Mouse (Mus musculus) liver, postnatal 0 days (tissue): ENCODE data around the gene Filip1l. TPM values are rescaled to one million over a fixed set of nuclear protein-coding genes. Genes with fewer than 3 reads are reported as not detected.

Experiments
- ATAC-seq: fragments of 200-750 bp; cut with Nextera tagmentation; 2 replicates; pipeline ENCODE4 v1.8.0; 2017; ENCODE audit warnings: mild to moderate bottlenecking, moderate library complexity
- DNase-seq: peaks from one replicate; pipeline ENCODE4 v3.0.0-alpha.2; 2016
- H3K27ac ChIP-seq: fragments of 300-500 bp; sonication (generic); 2 replicates; pipeline ENCODE4 v1.5.1; 2014; ENCODE audit warnings: antibody characterized with exemption, moderate library complexity, mild to moderate bottlenecking, low read depth
- H3K27me3 ChIP-seq: fragments of 300-500 bp; sonication (generic); 2 replicates; pipeline ENCODE4 v1.6.1; 2014; ENCODE audit warnings: low read length, control low read depth, mixed read lengths; ENCODE audit not compliant: insufficient read depth
- H3K36me3 ChIP-seq: fragments of 300-500 bp; sonication (generic); replicated peaks from 2 replicates; pipeline ENCODE4 v1.6.1; 2014; ENCODE audit warnings: mild to moderate bottlenecking, control low read depth, low read length, moderate library complexity, mixed read lengths; ENCODE audit not compliant: insufficient read depth
- H3K4me1 ChIP-seq: fragments of 300-500 bp; sonication (generic); 2 replicates; pipeline ENCODE4 v1.6.1; 2014; ENCODE audit warnings: antibody characterized with exemption, mild to moderate bottlenecking, control low read depth; ENCODE audit not compliant: insufficient read depth
- H3K4me2 ChIP-seq: fragments of 300-500 bp; sonication (generic); 2 replicates; pipeline ENCODE4 v1.6.1; 2014; ENCODE audit warnings: low read depth, mild to moderate bottlenecking, low read length, moderate library complexity, mixed read lengths
- H3K4me3 ChIP-seq: fragments of 300-500 bp; sonication (generic); 2 replicates; pipeline ENCODE4 v1.5.1; 2014; ENCODE audit warnings: low read depth, low read length
- H3K9ac ChIP-seq: fragments of 300-500 bp; sonication (generic); replicated peaks from 2 replicates; pipeline ENCODE4 v1.6.1; 2014; ENCODE audit warnings: mild to moderate bottlenecking, moderate library complexity
- H3K9me3 ChIP-seq: fragments of 300-500 bp; sonication (generic); 2 replicates; pipeline ENCODE4 v1.6.1; 2016; ENCODE audit warnings: mild to moderate bottlenecking, control low read depth, low read length, mixed read lengths
- CTCF ChIP-seq: sonication (generic); IDR thresholded peaks from 2 replicates; pipeline ENCODE4 v1.5.1; 2016; ENCODE audit warnings: antibody characterized with exemption, low read depth
- EP300 ChIP-seq: IDR thresholded peaks from 2 replicates; pipeline ENCODE4 v1.6.1; 2016; ENCODE audit warnings: antibody characterized with exemption, low read depth, mild to moderate bottlenecking
- WGBS: fragments of 180-500 bp; shearing (Covaris S2); extraction: QIAGEN DNeasy Blood & Tissue Kit; methylation state at CpG from one replicate; pipeline ENCODE4 v1.1.7; 2014; ENCODE audit not compliant: insufficient replicate concordance; 5-methylcytosine and 5-hydroxymethylcytosine counted together
- polyA plus RNA-seq: library from polyadenylated mRNA; unstranded; fragments of >200 nt; fragmentation: Nextera tagmentation; extraction: Ambion mirVana; gene quantifications from 2 replicates; pipeline ENCODE4 v1.2.1, GENCODE M21; 2015

Filip1l gene
- polyA plus RNA-seq, 1 experiment from 2014 or later, result 6.2 TPM

- Histone ChIP-seq H3K9ac (no peak overlapping the region), H3K4me2 (no peak overlapping the region), H3K27ac (no peak overlapping the region), H3K9me3 (no peaks in the 10 kb centered on the region), H3K4me1 (no peaks in the 10 kb centered on the region), H3K36me3 (no peaks in the 10 kb centered on the region), H3K27me3 (no peaks in the 10 kb centered on the region), H3K4me3 (no peak overlapping the region)
- DNase-seq, result no peak
- TF ChIP-seq EP300 (no peak), CTCF (no peak)
- WGBS, result 87% methylated on average over 8 of the region's 8 CpGs
- no peak for ATAC-seq
Measured at GRCm38 (mm10) chr16:57454106-57454763, 101.3 kb downstream of the Filip1l start.

- no peak for ATAC-seq
- Histone ChIP-seq H3K27ac (no peak overlapping the region), H3K9ac (no peak overlapping the region), H3K36me3 (no peaks in the 10 kb centered on the region), H3K4me2 (no peak overlapping the region), H3K4me1 (no peaks in the 10 kb centered on the region), H3K27me3 (no peaks in the 10 kb centered on the region), H3K9me3 (no peaks in the 10 kb centered on the region), H3K4me3 (no peak overlapping the region)
- no peak for DNase-seq
- TF ChIP-seq EP300, result no peak
- TF ChIP-seq CTCF, result no peak
- 84% methylated on average over 3 of the region's 3 CpGs for WGBS
Measured at GRCm38 (mm10) chr16:57455573-57455972, 102.7 kb downstream of the Filip1l start.

- Histone ChIP-seq H3K9ac (no peak overlapping the region), H3K4me3 (no peak overlapping the region), H3K27me3 (no peaks in the 10 kb centered on the region), H3K36me3 (no peaks in the 10 kb centered on the region), H3K4me2 (no peak overlapping the region), H3K4me1 (no peaks in the 10 kb centered on the region), H3K27ac (no peak overlapping the region), H3K9me3 (no peaks in the 10 kb centered on the region)
- ATAC-seq (no peak), DNase-seq (no peak)
- no peak for TF ChIP-seq CTCF
- TF ChIP-seq EP300, result no peak
- 64% methylated on average over 2 of the region's 2 CpGs for WGBS
Measured at GRCm38 (mm10) chr16:57456003-57456402, 103.1 kb downstream of the Filip1l start.

GRCm38 (mm10) chr16:57465386-57465913, 112.6 kb downstream of the Filip1l start:
- Histone ChIP-seq H3K4me2 (no peak overlapping the region), H3K4me1 (no peaks in the 10 kb centered on the region; the same call in 1 of the 2 replicates), H3K36me3 (no peaks in the 10 kb centered on the region), H3K9ac (no peak overlapping the region), H3K27ac (no peak overlapping the region), H3K27me3 (no peaks in the 10 kb centered on the region), H3K4me3 (no peak overlapping the region), H3K9me3 (no peaks in the 10 kb centered on the region)
- DNase-seq (no peak), ATAC-seq (no peak)
- TF ChIP-seq CTCF, result no peak
- TF ChIP-seq EP300, result no peak
- WGBS, result 75% methylated on average over 9 of the region's 9 CpGs

- Histone ChIP-seq H3K4me3 (no peak overlapping the region), H3K4me1 (no peaks in the 10 kb centered on the region; the same call in 1 of the 2 replicates), H3K27me3 (no peaks in the 10 kb centered on the region), H3K36me3 (no peaks in the 10 kb centered on the region), H3K4me2 (no peak overlapping the region), H3K9ac (no peak overlapping the region), H3K27ac (no peak overlapping the region), H3K9me3 (no peaks in the 10 kb centered on the region)
- DNase-seq, result no peak
- ATAC-seq, result no peak
- TF ChIP-seq EP300 (no peak), CTCF (no peak)
- 55% methylated on average over 4 of the region's 4 CpGs for WGBS
Measured at GRCm38 (mm10) chr16:57469301-57469700, 116.4 kb downstream of the Filip1l start.

GRCm38 (mm10) chr16:57469869-57470268, 117.0 kb downstream of the Filip1l start:
- Histone ChIP-seq H3K4me1 (no peaks in the 10 kb centered on the region; the same call in 1 of the 2 replicates), H3K9ac (no peak overlapping the region), H3K36me3 (no peaks in the 10 kb centered on the region), H3K9me3 (no peaks in the 10 kb centered on the region), H3K4me3 (no peak overlapping the region), H3K27ac (no peak overlapping the region), H3K27me3 (no peaks in the 10 kb centered on the region), H3K4me2 (no peak overlapping the region)
- no peak for DNase-seq
- WGBS, result 65% methylated on average over 2 of the region's 2 CpGs
- TF ChIP-seq EP300 (no peak), CTCF (no peak)
- ATAC-seq, result no peak
